Comparison of ENCODE assay signal across 13 mouse cellular contexts in genomic region chr2:33283674-33284073, GRCm38 (mm10).
DNase-seq lines count a peak whose midpoint lies in the region; ATAC-seq and TF ChIP-seq lines count a peak whose summit lies in the region.
"Had no signal": no experiment of that assay in that cellular context is flagged by ENCODE, and none has a peak within 500 bp of the region (broad histone marks: within the 10 kb centered on the region; RNA-seq: fewer than 3 reads in every experiment).

No protein-coding gene starts in this region.

- TF ChIP-seq CTCF in gastrocnemius, adult 2 months (IDR thresholded peaks at IDR 0.05): no peak
- no peak for TF ChIP-seq CTCF in kidney, adult 2 months (conservative IDR thresholded peaks at IDR 0.05; ENCODE audit: insufficient read depth, insufficient read length, low read depth, low read length)

- WGBS in kidney, adult 2 months: 65% methylated on average over 2 of the region's 2 CpGs
- WGBS in lung, embryonic 16.5 days: 62% methylated on average over 2 of the region's 2 CpGs

- H3K9me3 ChIP-seq in lung, embryonic 16.5 days (ENCODE audit: control insufficient read depth, low read length): no peaks in the 10 kb centered on the region
- H3K9me3 ChIP-seq: neural tube, embryonic 15.5 days had no signal

- H3K4me3 ChIP-seq in gastrocnemius, adult 2 months: no peak overlapping the region
- no peak overlapping the region for H3K4me3 ChIP-seq in kidney, adult 2 months (ENCODE audit: insufficient read depth, low read depth, low read length)
- no peak overlapping the region for H3K4me3 ChIP-seq in lung, embryonic 16.5 days (ENCODE audit: low read length)
- H3K4me3 ChIP-seq: heart, embryonic 13.5 days; neural tube, embryonic 15.5 days had no signal

- 0 out of 2 replicates have a peak, but pooled peaks have one; percentile 35 for ATAC-seq in lung, embryonic 16.5 days (ENCODE audit: low read depth)
- no peak for ATAC-seq in megakaryocyte, adult 5-6 weeks (ENCODE audit: poor library complexity, severe bottlenecking)

- intact Hi-C loops in gastrocnemius, adult 2 months (cut with DNase I): no loop called here
- intact Hi-C loops in gastrocnemius, postnatal 14 days (cut with DNase I; ENCODE audit: low total_unique reads): no loop called here

- TF ChIP-seq POLR2A in kidney, adult 2 months (IDR thresholded peaks at IDR 0.05; ENCODE audit: low read depth, low read length): no peak

- no peak overlapping the region for H3K4me2 ChIP-seq in lung, embryonic 16.5 days (ENCODE audit: low read depth, low read length)
- H3K4me2 ChIP-seq: heart, embryonic 13.5 days; hindbrain, embryonic 14.5 days; neural tube, embryonic 15.5 days had no signal

- no peak overlapping the region for H3K9ac ChIP-seq in lung, embryonic 16.5 days (ENCODE audit: low read length)
- H3K9ac ChIP-seq: heart, embryonic 13.5 days; hindbrain, embryonic 14.5 days; neural tube, embryonic 15.5 days had no signal

- no peaks in the 10 kb centered on the region for H3K4me1 ChIP-seq in kidney, adult 2 months (ENCODE audit: control insufficient read depth, insufficient read depth, low read length)
- H3K4me1 ChIP-seq in lung, embryonic 16.5 days (replicated peaks; ENCODE audit: control insufficient read depth, insufficient read depth, low read length): peaks cover 11% of the 10 kb centered on the region; the same call in 1 of the 2 replicates
- H3K4me1 ChIP-seq: neural tube, embryonic 15.5 days had no signal

- H3K27me3 ChIP-seq in kidney, adult 2 months (replicated peaks; ENCODE audit: control insufficient read depth, insufficient read depth, low read length): no peaks in the 10 kb centered on the region
- H3K27me3 ChIP-seq in lung, embryonic 16.5 days (ENCODE audit: control insufficient read depth, insufficient read depth, low read depth, low read length): no peaks in the 10 kb centered on the region
- H3K27me3 ChIP-seq: heart, embryonic 13.5 days; neural tube, embryonic 15.5 days had no signal

- peak; percentile 44 for DNase-seq in gastrocnemius, adult 2 months
- no peak for DNase-seq in gastrocnemius, postnatal 14 days
- DNase-seq in kidney, adult 2 months: peak; percentile 55
- DNase-seq in kidney, postnatal 4 days: no peak
- DNase-seq in kidney, adult 9 months: peak; percentile 32
- no peak for DNase-seq in right cerebral cortex, postnatal 14 days
- DNase-seq: adrenal gland, adult 8-10 months; cerebellum, postnatal 25 days had no signal

- H3K27ac ChIP-seq in gastrocnemius, adult 2 months: peak overlapping the region; percentile 73
- peak overlapping the region; percentile 4; the same call in 1 of the 2 replicates for H3K27ac ChIP-seq in kidney, adult 2 months (ENCODE audit: insufficient read depth, low read depth, low read length)
- no peak overlapping the region for H3K27ac ChIP-seq in lung, embryonic 16.5 days (ENCODE audit: low read length)
- H3K27ac ChIP-seq: hindbrain, embryonic 14.5 days had no signal

- H3K36me3 ChIP-seq in kidney, adult 2 months (ENCODE audit: control insufficient read depth, insufficient read depth, low read length): 0 out of 2 replicates have a peak, but pooled peaks cover 1% of the 10 kb centered on the region
- no peaks in the 10 kb centered on the region for H3K36me3 ChIP-seq in lung, embryonic 16.5 days (ENCODE audit: control insufficient read depth, insufficient read depth, low read length)

Comparison
In these comparisons a context has a peak if more than half of its experiments do, and no peak if none do; other contexts are left out.
1. DNase-seq: peak in gastrocnemius, adult 2 months (single experiment), kidney, adult 2 months (single experiment) and kidney, adult 9 months (single experiment); none in gastrocnemius, postnatal 14 days (single experiment), kidney, postnatal 4 days (0 of 2) and right cerebral cortex, postnatal 14 days (single experiment).